Mouse (Mus musculus) intestine, postnatal 0 days (tissue): Measurements from ENCODE around the gene Vinac1. TPM values are rescaled to one million over a fixed set of nuclear protein-coding genes. Genes with fewer than 3 reads are reported as not detected.
A peak's percentile ranks its signal among the peaks of the same experiment; 100 is the strongest.

Experiments
- ATAC-seq: fragments of 200-750 bp; cut with Nextera tagmentation; 2 replicates; pipeline ENCODE4 v1.8.0; 2017; ENCODE audit warnings: mild to moderate bottlenecking, moderate TSS enrichment, moderate library complexity
- H3K27ac ChIP-seq: fragments of 300-500 bp; sonication (generic); 2 replicates; pipeline ENCODE4 v1.5.1; 2014; ENCODE audit warnings: mild to moderate bottlenecking, low read depth, low read length, moderate library complexity
- H3K27me3 ChIP-seq: fragments of 300-500 bp; sonication (generic); replicated peaks from 2 replicates; pipeline ENCODE4 v1.6.1; 2014; ENCODE audit warnings: low read length, mixed read lengths; ENCODE audit not compliant: control insufficient read depth, insufficient read depth
- H3K36me3 ChIP-seq: fragments of 300-500 bp; sonication (generic); 2 replicates; pipeline ENCODE4 v1.6.1; 2014; ENCODE audit warnings: mild to moderate bottlenecking, moderate library complexity; ENCODE audit not compliant: control insufficient read depth, insufficient read depth
- H3K4me1 ChIP-seq: fragments of 300-500 bp; sonication (generic); replicated peaks from 2 replicates; pipeline ENCODE4 v1.6.1; 2014; ENCODE audit warnings: antibody characterized with exemption, low read length, mixed read lengths; ENCODE audit not compliant: control insufficient read depth, insufficient read depth
- H3K4me2 ChIP-seq: fragments of 300-500 bp; sonication (generic); replicated peaks from 2 replicates; pipeline ENCODE4 v1.6.1; 2014; ENCODE audit warnings: low read depth, mild to moderate bottlenecking, moderate library complexity
- H3K4me3 ChIP-seq: fragments of 300-500 bp; sonication (generic); 2 replicates; pipeline ENCODE4 v1.5.1; 2014; ENCODE audit warnings: low read depth, low read length
- H3K9ac ChIP-seq: fragments of 300-500 bp; sonication (generic); 2 replicates; pipeline ENCODE4 v1.6.1; 2014; ENCODE audit warnings: mild to moderate bottlenecking, low read depth, low read length
- H3K9me3 ChIP-seq: fragments of 300-500 bp; sonication (generic); 2 replicates; pipeline ENCODE4 v1.6.1; 2016; ENCODE audit warnings: mixed run types; ENCODE audit not compliant: control insufficient read depth
- CTCF ChIP-seq: sonication (generic); IDR thresholded peaks from 2 replicates; pipeline ENCODE4 v1.5.1; 2016; ENCODE audit warnings: low read depth, mild to moderate bottlenecking, control low read depth, antibody characterized with exemption, moderate library complexity
- WGBS: fragments of 180-500 bp; shearing (Covaris S2); extraction: QIAGEN DNeasy Blood & Tissue Kit; methylation state at CpG from one replicate; pipeline ENCODE4 v1.1.7; 2014; 5-methylcytosine and 5-hydroxymethylcytosine counted together
- polyA plus RNA-seq: library from polyadenylated mRNA; unstranded; fragments of >200 nt; fragmentation: Nextera tagmentation; extraction: Ambion mirVana; gene quantifications from 2 replicates; pipeline ENCODE4 v1.2.1, GENCODE M21; 2015

Vinac1 gene
- polyA plus RNA-seq, 1 experiment from 2014 or later, result not detected

- Histone ChIP-seq H3K9me3 (no peaks in the 10 kb centered on the region), H3K27me3 (no peaks in the 10 kb centered on the region), H3K4me1 (no peaks in the 10 kb centered on the region), H3K4me2 (peak within 1 kb of the TSS; percentile 82), H3K4me3 (peak within 1 kb of the TSS; percentile 66), H3K9ac (peak within 1 kb of the TSS; percentile 49), H3K36me3 (no peaks in the 10 kb centered on the region), H3K27ac (no peak within 1 kb of the TSS)
- no peak for TF ChIP-seq CTCF
- ATAC-seq, result peak; percentile 81
- WGBS, result 3% methylated on average over 51 of the region's 62 CpGs
These were observed 17.7 kb upstream of the Vinac1 start, which contains the start of gene Ttl for GRCm38 (mm10) chr2:129065437-129066282. Gene Ttl (plus strand): TSS chr2:129065942.

DNA sequence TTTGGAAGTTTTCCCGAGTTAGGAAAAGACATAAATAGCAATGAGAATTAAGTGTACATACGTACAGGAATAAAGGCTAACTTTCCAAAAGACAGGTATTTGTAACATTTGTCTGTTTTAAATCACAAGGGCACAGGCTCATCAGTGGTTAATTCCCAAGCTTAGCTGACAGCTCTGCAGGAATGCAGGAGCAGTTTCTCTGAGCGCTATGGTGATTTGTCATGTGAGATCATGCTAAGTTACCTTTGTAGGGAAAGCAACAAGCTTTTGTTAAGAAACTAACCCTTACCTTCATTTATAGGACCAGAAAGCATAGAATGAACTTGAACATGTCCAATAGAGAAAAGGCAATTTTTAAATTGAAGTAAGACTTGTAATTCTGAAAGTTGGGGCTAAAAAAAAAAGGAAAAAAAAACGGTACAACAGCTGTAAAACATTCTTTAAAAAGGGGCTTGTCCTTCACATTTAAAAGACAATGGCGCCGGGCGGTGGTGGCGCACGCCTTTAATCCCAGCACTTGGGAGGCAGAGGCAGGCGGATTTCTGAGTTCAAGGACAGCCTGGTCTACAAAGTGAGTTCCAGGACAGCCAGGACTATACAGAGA lies 13.6 kb upstream of the Vinac1 start:
- TF ChIP-seq CTCF, result no peak
- Histone ChIP-seq H3K4me2 (no peak overlapping the region), H3K4me1 (no peaks in the 10 kb centered on the region), H3K9ac (no peak overlapping the region), H3K36me3 (no peaks in the 10 kb centered on the region), H3K4me3 (no peak overlapping the region), H3K9me3 (0 out of 2 replicates have a peak, but pooled peaks cover under 1% of the 10 kb centered on the region), H3K27ac (no peak overlapping the region), H3K27me3 (no peaks in the 10 kb centered on the region; the same call in 1 of the 2 replicates)
- WGBS, result 73% methylated on average over 10 of the region's 10 CpGs
- no peak for ATAC-seq

DNA sequence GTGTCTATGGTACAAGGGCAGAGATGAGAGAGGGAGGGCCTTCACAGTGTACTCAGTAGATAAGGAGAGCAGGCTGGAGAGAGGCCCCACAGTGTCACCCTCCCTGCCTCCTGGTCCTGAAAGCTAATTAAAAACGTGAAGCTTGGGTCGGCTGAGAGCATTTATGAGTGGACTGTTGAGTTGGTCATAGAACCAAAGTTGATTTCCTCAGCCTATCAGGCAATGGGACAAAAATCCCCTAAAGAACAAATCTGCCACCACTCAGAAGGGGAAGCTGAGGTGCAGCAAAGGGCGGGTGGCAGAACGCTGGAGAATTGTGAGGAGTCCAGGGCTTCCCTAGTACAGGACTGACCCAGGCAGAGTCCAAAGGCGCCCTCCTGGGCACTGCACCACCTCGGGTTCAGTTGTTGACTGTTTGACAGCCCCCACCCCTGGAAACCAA lies 10.0 kb upstream of the Vinac1 start:
- TF ChIP-seq CTCF, result no peak
- no peak for ATAC-seq
- WGBS, result 88% methylated on average over 6 of the region's 6 CpGs
- Histone ChIP-seq H3K9me3 (0 out of 2 replicates have a peak, but pooled peaks cover 4% of the 10 kb centered on the region), H3K27ac (no peak overlapping the region), H3K4me3 (no peak overlapping the region), H3K36me3 (no peaks in the 10 kb centered on the region), H3K4me1 (no peaks in the 10 kb centered on the region), H3K27me3 (no peaks in the 10 kb centered on the region; the same call in 1 of the 2 replicates), H3K4me2 (no peak overlapping the region), H3K9ac (no peak overlapping the region)

DNA sequence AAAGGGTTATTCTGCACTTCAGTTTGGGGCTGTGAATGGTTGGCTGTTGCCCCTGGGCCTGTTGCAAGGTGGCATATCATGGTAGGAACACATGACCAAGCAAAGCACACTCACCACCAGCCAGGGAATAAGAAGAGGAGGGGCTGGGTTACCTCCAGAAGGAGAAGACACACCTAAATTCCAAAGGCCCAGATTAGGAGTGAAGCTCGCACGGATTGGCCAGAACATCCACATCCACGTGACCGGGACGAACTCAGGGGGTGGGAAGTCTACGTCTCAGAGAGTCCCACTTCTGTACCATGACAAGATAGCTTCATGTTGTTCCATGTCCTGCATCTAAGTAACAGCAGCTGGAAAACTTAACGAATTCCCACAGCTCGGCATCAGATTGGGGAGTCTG lies 9.3 kb upstream of the Vinac1 start:
- Histone ChIP-seq H3K4me2 (no peak overlapping the region), H3K27me3 (no peaks in the 10 kb centered on the region; the same call in 1 of the 2 replicates), H3K9ac (no peak overlapping the region), H3K4me1 (no peaks in the 10 kb centered on the region), H3K27ac (no peak overlapping the region), H3K36me3 (no peaks in the 10 kb centered on the region), H3K9me3 (0 out of 2 replicates have a peak, but pooled peaks cover 4% of the 10 kb centered on the region), H3K4me3 (no peak overlapping the region)
- WGBS, result 94% methylated on average over 8 of the region's 8 CpGs
- no peak for TF ChIP-seq CTCF
- no peak for ATAC-seq

- no peaks in the 10 kb centered on the region; the same call in 1 of the 2 replicates for H3K27me3 ChIP-seq
- peak; percentile 63 for TF ChIP-seq CTCF
- 52% methylated on average over 9 of the region's 9 CpGs for WGBS
- 0 out of 2 replicates have a peak, but pooled peaks cover 4% of the 10 kb centered on the region for H3K9me3 ChIP-seq
- no peaks in the 10 kb centered on the region for H3K36me3 ChIP-seq
- no peak overlapping the region for H3K4me2 ChIP-seq
- no peaks in the 10 kb centered on the region for H3K4me1 ChIP-seq
- H3K4me3 ChIP-seq, result no peak overlapping the region
- no peak overlapping the region for H3K27ac ChIP-seq
- no peak overlapping the region for H3K9ac ChIP-seq
- ATAC-seq, result no peak
These were observed 8.6 kb upstream of the Vinac1 start for GRCm38 (mm10) chr2:129056597-129056996.

- Histone ChIP-seq H3K9ac (no peak overlapping the region), H3K4me1 (no peaks in the 10 kb centered on the region), H3K27ac (no peak overlapping the region), H3K9me3 (0 out of 2 replicates have a peak, but pooled peaks cover 4% of the 10 kb centered on the region), H3K4me2 (no peak overlapping the region), H3K4me3 (no peak overlapping the region), H3K36me3 (no peaks in the 10 kb centered on the region), H3K27me3 (no peaks in the 10 kb centered on the region; the same call in 1 of the 2 replicates)
- TF ChIP-seq CTCF, result no peak
- ATAC-seq, result no peak
- 83% methylated on average over 6 of the region's 6 CpGs for WGBS
These were observed 7.8 kb upstream of the Vinac1 start for GRCm38 (mm10) chr2:129055741-129056140.
